Mouse (Mus musculus) MEL (cell line): ENCODE measurements around the gene Plcxd1. TPM values are rescaled to one million over a fixed set of nuclear protein-coding genes. Genes with fewer than 3 reads are reported as not detected.

ENCODE experiments used
- DNase-seq: peaks from one replicate; pipeline ENCODE4 v3.0.0; 2011; ENCODE audit warnings: low read depth, low spot score
- H3K27ac ChIP-seq: 2 replicates; pipeline ENCODE4 v1.5.1; 2012; ENCODE audit warnings: low read depth, mild to moderate bottlenecking, control low read depth, low read length, moderate library complexity; ENCODE audit not compliant: control insufficient read depth
- H3K27me3 ChIP-seq, 2 experiments: fragments of 150-350 bp in 1 of 2; sonication (generic) in 1 of 2; 2 replicates each; pipeline ENCODE4 v1.6.1; 2012; ENCODE audit warnings: low read length in 2 of 2, mild to moderate bottlenecking in 2 of 2, improper control_type of control experiment in 1 of 2, moderate library complexity in 1 of 2; ENCODE audit not compliant: insufficient read depth in 2 of 2, control insufficient read depth in 1 of 2
- H3K36me3 ChIP-seq, 2 experiments: 2 replicates each; pipeline ENCODE4 v1.6.1; 2012 to 2014; ENCODE audit warnings: low read length in 2 of 2, improper control_type of control experiment in 1 of 2, inconsistent platforms in 1 of 2, mild to moderate bottlenecking in 1 of 2; ENCODE audit not compliant: insufficient read depth in 2 of 2, control insufficient read depth in 1 of 2
- H3K4me1 ChIP-seq, 2 experiments: fragments of 150-350 bp in 1 of 2; sonication (generic) in 1 of 2; 2 replicates each; pipeline ENCODE4 v1.6.1; 2012; ENCODE audit warnings: low read length in 2 of 2, improper control_type of control experiment in 1 of 2, mild to moderate bottlenecking in 1 of 2; ENCODE audit not compliant: insufficient read depth in 2 of 2, control insufficient read depth in 1 of 2
- H3K4me3 ChIP-seq, 2 experiments: fragments of 150-350 bp in 1 of 2; sonication (generic) in 1 of 2; 2 replicates each; pipeline ENCODE4 v1.5.1; 2012; ENCODE audit warnings: low read depth in 2 of 2, low read length in 2 of 2, mild to moderate bottlenecking in 2 of 2, moderate library complexity in 2 of 2, control low read depth in 1 of 2, improper control_type of control experiment in 1 of 2; ENCODE audit not compliant: control insufficient read depth in 1 of 2, insufficient read depth in 1 of 2
- H3K79me2 ChIP-seq: 2 replicates; pipeline ENCODE4 v1.6.1; 2012; ENCODE audit warnings: mild to moderate bottlenecking, low read length, moderate library complexity; ENCODE audit not compliant: control insufficient read depth, poor library complexity, insufficient read depth
- H3K9ac ChIP-seq: 2 replicates; pipeline ENCODE4 v1.6.1; 2012; ENCODE audit warnings: low read depth, mild to moderate bottlenecking, control low read depth, low read length, moderate library complexity; ENCODE audit not compliant: control insufficient read depth, poor library complexity, severe bottlenecking
- H3K9me3 ChIP-seq: fragments of 150-350 bp; sonication (generic); replicated peaks from 2 replicates; pipeline ENCODE4 v1.6.1; 2012; ENCODE audit warnings: mild to moderate bottlenecking, low read length, improper control_type of control experiment, moderate library complexity; ENCODE audit not compliant: insufficient read depth
- BHLHE40 ChIP-seq: IDR thresholded peaks from 2 replicates; pipeline ENCODE4 v1.6.1; 2012; ENCODE audit warnings: low read depth, mild to moderate bottlenecking, inconsistent platforms, low read length, improper control_type of control experiment, borderline replicate concordance
- CHD1 ChIP-seq: IDR thresholded peaks from 2 replicates; pipeline ENCODE4 v1.6.1; 2012; ENCODE audit warnings: low read depth, mild to moderate bottlenecking, inconsistent platforms, low read length, improper control_type of control experiment
- CTCF ChIP-seq, 3 experiments: IDR thresholded peaks in 2 of 3; conservative IDR thresholded peaks in 1 of 3; 2 replicates each; pipeline ENCODE4 v1.5.1; 2011 to 2012; ENCODE audit warnings: low read length in 3 of 3, low read depth in 2 of 3, mild to moderate bottlenecking in 2 of 3, improper control_type of control experiment in 1 of 3, inconsistent platforms in 1 of 3, mixed read lengths in 1 of 3, moderate library complexity in 1 of 3; ENCODE audit not compliant: control insufficient read depth in 1 of 3, insufficient read depth in 1 of 3, poor library complexity in 1 of 3, severe bottlenecking in 1 of 3
- E2F4 ChIP-seq: IDR thresholded peaks from 2 replicates; pipeline ENCODE4 v1.6.1; 2011; ENCODE audit warnings: low read depth, low read length, improper control_type of control experiment, borderline replicate concordance
- ELF1 ChIP-seq: IDR thresholded peaks from 2 replicates; pipeline ENCODE4 v1.6.1; 2014; ENCODE audit warnings: low read depth, mild to moderate bottlenecking, inconsistent platforms, low read length, improper control_type of control experiment, moderate library complexity
- ETS1 ChIP-seq: IDR thresholded peaks from 2 replicates; pipeline ENCODE4 v1.6.1; 2012; ENCODE audit warnings: low read depth, mild to moderate bottlenecking, inconsistent platforms, low read length, improper control_type of control experiment, moderate library complexity
- GABPA ChIP-seq: IDR thresholded peaks from 2 replicates; pipeline ENCODE4 v1.6.1; 2012; ENCODE audit warnings: low read depth, mild to moderate bottlenecking, inconsistent platforms, low read length, improper control_type of control experiment, moderate library complexity
- KAT2A ChIP-seq: conservative IDR thresholded peaks from 2 replicates; pipeline ENCODE4 v1.6.1; 2012; ENCODE audit warnings: low read depth, low read length, improper control_type of control experiment, inconsistent platforms
- MAZ ChIP-seq: IDR thresholded peaks from 2 replicates; pipeline ENCODE4 v1.6.1; 2012; ENCODE audit warnings: low read depth, mild to moderate bottlenecking, inconsistent platforms, low read length, improper control_type of control experiment
- MEF2A ChIP-seq: IDR thresholded peaks from 2 replicates; pipeline ENCODE4 v1.6.1; 2014; ENCODE audit warnings: low read depth, mild to moderate bottlenecking, inconsistent platforms, low read length, improper control_type of control experiment; ENCODE audit not compliant: poor library complexity, insufficient replicate concordance, severe bottlenecking; ENCODE audit errors: extremely low read depth
- MXI1 ChIP-seq: IDR thresholded peaks from 2 replicates; pipeline ENCODE4 v1.6.1; 2011; ENCODE audit warnings: mild to moderate bottlenecking, low read depth, low read length, improper control_type of control experiment
- MYB ChIP-seq: IDR thresholded peaks from 2 replicates; pipeline ENCODE4 v1.6.1; 2011; ENCODE audit warnings: mild to moderate bottlenecking, low read depth, low read length, improper control_type of control experiment
- MYC ChIP-seq: IDR thresholded peaks from 2 replicates; pipeline ENCODE4 v1.6.1; 2011; ENCODE audit warnings: low read depth, mild to moderate bottlenecking, low read length, improper control_type of control experiment, moderate library complexity
- NELFE ChIP-seq: IDR thresholded peaks from 2 replicates; pipeline ENCODE4 v1.6.1; 2011; ENCODE audit warnings: low read depth, low read length, improper control_type of control experiment
- NRF1 ChIP-seq: IDR thresholded peaks from 2 replicates; pipeline ENCODE4 v1.6.1; 2014; ENCODE audit warnings: low read depth, mild to moderate bottlenecking, inconsistent platforms, low read length, improper control_type of control experiment, moderate library complexity; ENCODE audit not compliant: poor library complexity, insufficient read depth, severe bottlenecking
- POLR2A ChIP-seq, 2 experiments: IDR thresholded peaks; 2 replicates each; pipeline ENCODE4 v1.6.1; 2011 to 2012; ENCODE audit warnings: low read length in 2 of 2, mild to moderate bottlenecking in 2 of 2, control low read depth in 1 of 2, improper control_type of control experiment in 1 of 2, low read depth in 1 of 2, moderate library complexity in 1 of 2; ENCODE audit not compliant: control insufficient read depth in 1 of 2, insufficient read depth in 1 of 2, poor library complexity in 1 of 2
- POLR2AphosphoS5 ChIP-seq: IDR thresholded peaks from 2 replicates; pipeline ENCODE4 v1.6.1; 2012; ENCODE audit warnings: low read depth, borderline replicate concordance, mild to moderate bottlenecking, inconsistent platforms, low read length, moderate library complexity, mixed read lengths
- RAD21 ChIP-seq: IDR thresholded peaks from 2 replicates; pipeline ENCODE4 v1.6.1; 2011; ENCODE audit warnings: mild to moderate bottlenecking, low read depth, low read length, improper control_type of control experiment
- SMC3 ChIP-seq: IDR thresholded peaks from 2 replicates; pipeline ENCODE4 v1.6.1; 2011; ENCODE audit warnings: low read depth, low read length, improper control_type of control experiment
- TAL1 ChIP-seq: IDR thresholded peaks from 2 replicates; pipeline ENCODE4 v1.6.1; 2012; ENCODE audit warnings: mild to moderate bottlenecking, inconsistent platforms, low read length, moderate library complexity, mixed read lengths
- USF2 ChIP-seq, 2 experiments: IDR thresholded peaks; 2 replicates each; pipeline ENCODE4 v1.6.1; 2011 to 2012; ENCODE audit warnings: improper control_type of control experiment in 2 of 2, low read length in 2 of 2, borderline replicate concordance in 1 of 2, inconsistent platforms in 1 of 2, low read depth in 1 of 2, mild to moderate bottlenecking in 1 of 2; ENCODE audit not compliant: insufficient read depth in 1 of 2
- ZKSCAN1 ChIP-seq: IDR thresholded peaks from 2 replicates; pipeline ENCODE4 v1.6.1; 2012; ENCODE audit warnings: low read depth, mild to moderate bottlenecking, inconsistent platforms, low read length, improper control_type of control experiment, moderate library complexity
- polyA plus RNA-seq, 2 experiments: library from polyadenylated mRNA; stranded (reverse) in 1 of 2; unstranded in 1 of 2; fragments of >175 nt in 1 of 2; fragments of >200 nt in 1 of 2; gene quantifications; 2 replicates each; pipeline versions ENCODE4 v1.2.1 to v1.2.4; 2012; ENCODE audit warnings: low replicate concordance in 2 of 2, low read depth in 1 of 2; ENCODE audit not compliant: insufficient read length in 2 of 2, insufficient read depth in 1 of 2, missing spikeins in 1 of 2
- total RNA-seq: library from RNA; depleted of rRNA; stranded (reverse); fragments of 300-350 nt; gene quantifications from 2 replicates; pipeline ENCODE4 v1.2.3, GENCODE M21; 2012

Plcxd1 gene
- total and polyA plus RNA-seq, 3 experiments, result 0.77 to 2.5 TPM; not detected in 1

- no peaks in the 10 kb centered on the region for H3K9me3 ChIP-seq
- H3K4me3 ChIP-seq, result no peak overlapping the region
- H3K79me2 ChIP-seq, result no peaks in the 10 kb centered on the region
- DNase-seq, result no peak
- H3K27ac ChIP-seq, result no peak overlapping the region
- H3K9ac ChIP-seq, result no peak overlapping the region
- H3K36me3 ChIP-seq, result 0 out of 4 replicates have a peak, but pooled peaks cover 0 to 2% of the 10 kb centered on the region in 2 experiments
- peaks cover 1 to 5% of the 10 kb centered on the region in 2 experiments; a peak in 1 of 4 replicates for H3K4me1 ChIP-seq
- no peak for TF ChIP-seq MYC
- TF ChIP-seq CHD1, result no peak
- TF ChIP-seq NELFE, result no peak
- no peak for TF ChIP-seq E2F4
- TF ChIP-seq GABPA, result no peak
- no peak for TF ChIP-seq SMC3
- no peak for TF ChIP-seq MYB
- no peak for TF ChIP-seq POLR2A (IDR thresholded peaks at IDR 0.05; ENCODE audit: control insufficient read depth in 1 of 2, insufficient read depth in 1 of 2, low read depth in 1 of 2, low read length in 2 of 2, poor library complexity in 1 of 2)
- no peak for TF ChIP-seq KAT2A
- no peak for TF ChIP-seq BHLHE40
- TF ChIP-seq, all 39 proteins: peak for 0
- no peaks in the 10 kb centered on the region for H3K27me3 ChIP-seq
Measured at GRCm38 (mm10) chr5:110098991-110099477, 735 bp upstream of the Plcxd1 start.

GRCm38 (mm10) chr5:110100921-110101631 lies 1.3 kb downstream of the Plcxd1 start:
- no peak overlapping the region for H3K27ac ChIP-seq
- H3K9me3 ChIP-seq, result no peaks in the 10 kb centered on the region
- H3K27me3 ChIP-seq, result no peaks in the 10 kb centered on the region
- no peaks in the 10 kb centered on the region; a peak in 1 of 4 replicates for H3K36me3 ChIP-seq
- H3K79me2 ChIP-seq, result peaks cover 4% of the 10 kb centered on the region; the same call in 1 of the 2 replicates
- no peak for TF ChIP-seq ETS1
- no peak for TF ChIP-seq NRF1
- TF ChIP-seq MYC, result no peak
- no peak for TF ChIP-seq MXI1
- TF ChIP-seq E2F4, result no peak
- no peak for TF ChIP-seq ELF1
- no peak for TF ChIP-seq CTCF (IDR thresholded peaks at IDR 0.05 in 2 of 3, conservative IDR thresholded peaks at IDR 0.05 in 1 of 3; ENCODE audit: control insufficient read depth in 1 of 3, insufficient read depth in 1 of 3, low read depth in 2 of 3, low read length in 3 of 3, poor library complexity in 1 of 3, severe bottlenecking in 1 of 3)
- TF ChIP-seq MAZ, result no peak
- TF ChIP-seq MEF2A, result no peak
- TF ChIP-seq USF2 (IDR thresholded peaks at IDR 0.05; ENCODE audit: borderline replicate concordance in 1 of 2, insufficient read depth in 1 of 2, low read depth in 1 of 2, low read length in 2 of 2), result no peak
- TF ChIP-seq RAD21, result no peak
- no peak for TF ChIP-seq POLR2AphosphoS5
- no peak for TF ChIP-seq TAL1
- no peak for TF ChIP-seq ZKSCAN1
- no peak for TF ChIP-seq SMC3
- DNase-seq, result no peak
- no peaks in the 10 kb centered on the region for H3K4me1 ChIP-seq
- no peak overlapping the region for H3K9ac ChIP-seq
- no peak overlapping the region for H3K4me3 ChIP-seq
